Mouse (Mus musculus) hindbrain, embryonic 11.5 days (tissue): ENCODE results near the gene Fam120a. TPM values are rescaled to one million over a fixed set of nuclear protein-coding genes. Genes with fewer than 3 reads are reported as not detected.

Experiments used
- ATAC-seq: fragments of 200-750 bp; cut with Nextera tagmentation; 2 replicates; pipeline ENCODE4 v1.8.0; 2017; ENCODE audit warnings: mild to moderate bottlenecking, moderate TSS enrichment, moderate library complexity; ENCODE audit not compliant: low FRiP score
- DNase-seq: peaks from one replicate; pipeline ENCODE4 v3.0.0-alpha.2; 2015; ENCODE audit warnings: low spot score
- H3K27ac ChIP-seq: fragments of 300-500 bp; sonication (generic); 2 replicates; pipeline ENCODE4 v1.5.1; 2014; ENCODE audit warnings: mild to moderate bottlenecking, low read depth, low read length
- H3K27me3 ChIP-seq: fragments of 300-500 bp; sonication (generic); 2 replicates; pipeline ENCODE4 v1.6.1; 2014; ENCODE audit warnings: mild to moderate bottlenecking, low read length, moderate library complexity, mixed read lengths; ENCODE audit not compliant: control insufficient read depth, insufficient read depth
- H3K36me3 ChIP-seq: fragments of 300-500 bp; sonication (generic); 2 replicates; pipeline ENCODE4 v1.6.1; 2014; ENCODE audit warnings: mild to moderate bottlenecking, low read length, moderate library complexity, mixed read lengths; ENCODE audit not compliant: control insufficient read depth, insufficient read depth
- H3K4me1 ChIP-seq: fragments of 300-500 bp; sonication (generic); replicated peaks from 2 replicates; pipeline ENCODE4 v1.6.1; 2014; ENCODE audit warnings: low read length, mixed read lengths; ENCODE audit not compliant: control insufficient read depth, insufficient read depth
- H3K4me2 ChIP-seq: fragments of 300-500 bp; sonication (generic); replicated peaks from 2 replicates; pipeline ENCODE4 v1.6.1; 2014; ENCODE audit warnings: mild to moderate bottlenecking, low read depth, low read length
- H3K4me3 ChIP-seq: fragments of 300-500 bp; sonication (generic); 2 replicates; pipeline ENCODE4 v1.5.1; 2014; ENCODE audit warnings: low read depth, low read length
- H3K9ac ChIP-seq: fragments of 300-500 bp; sonication (generic); 2 replicates; pipeline ENCODE4 v1.6.1; 2014; ENCODE audit warnings: low read depth, low read length
- H3K9me3 ChIP-seq: fragments of 300-500 bp; sonication (generic); 2 replicates; pipeline ENCODE4 v1.6.1; 2016; ENCODE audit warnings: low read length; ENCODE audit not compliant: control insufficient read depth
- WGBS: fragments of 180-500 bp; shearing (Covaris S2); extraction: QIAGEN DNeasy Blood & Tissue Kit; methylation state at CpG from one replicate; pipeline ENCODE4 v1.1.7; 2014; 5-methylcytosine and 5-hydroxymethylcytosine counted together
- polyA plus RNA-seq: library from polyadenylated mRNA; unstranded; fragments of >200 nt; fragmentation: Nextera tagmentation; extraction: Ambion mirVana; gene quantifications from 2 replicates; pipeline ENCODE4 v1.2.1, GENCODE M21; 2014

Fam120a gene
- 18.7 and 24.9 TPM in 2 replicates for polyA plus RNA-seq

- peak; percentile 89 for DNase-seq
- Histone ChIP-seq H3K4me2 (peak within 1 kb of the TSS; percentile 89), H3K9ac (peak within 1 kb of the TSS; percentile 94), H3K36me3 (no peaks in the 10 kb centered on the region), H3K27ac (peak within 1 kb of the TSS; percentile 96), H3K4me3 (peak within 1 kb of the TSS; percentile 89), H3K27me3 (no peaks in the 10 kb centered on the region), H3K4me1 (peaks cover 6% of the 10 kb centered on the region), H3K9me3 (no peaks in the 10 kb centered on the region)
- ATAC-seq, result peak; percentile 95
- under 1% methylated on average over 101 of the region's 116 CpGs for WGBS
Observed at GRCm38 (mm10) chr13:48967956-48968749, at the start of gene Fam120a. Gene Fam120a, minus strand, starts transcription at chr13:48968017.

GRCm38 (mm10) chr13:49017375-49017774 lies 49.6 kb upstream of the Fam120a start:
- Histone ChIP-seq H3K27me3 (peaks cover 4% of the 10 kb centered on the region; the same call in 1 of the 2 replicates), H3K36me3 (no peaks in the 10 kb centered on the region), H3K9me3 (no peaks in the 10 kb centered on the region; the same call in 1 of the 2 replicates), H3K4me3 (no peak overlapping the region), H3K4me2 (no peak overlapping the region), H3K4me1 (peaks cover 3% of the 10 kb centered on the region; the same call in 1 of the 2 replicates), H3K9ac (no peak overlapping the region), H3K27ac (no peak overlapping the region)
- no peak for ATAC-seq
- 100% methylated on average over 1 of the region's 1 CpGs for WGBS
- DNase-seq, result no peak

GRCm38 (mm10) chr13:49016311-49016761 lies 48.5 kb upstream of the Fam120a start:
- Histone ChIP-seq H3K4me2 (peak overlapping the region; percentile 56), H3K27me3 (peaks cover 4% of the 10 kb centered on the region; the same call in 1 of the 2 replicates), H3K27ac (peak overlapping the region; percentile 64), H3K4me1 (peaks cover 3% of the 10 kb centered on the region; the same call in 1 of the 2 replicates), H3K4me3 (peak overlapping the region; percentile 19), H3K9ac (peak overlapping the region; percentile 40; the same call in 1 of the 2 replicates), H3K36me3 (no peaks in the 10 kb centered on the region), H3K9me3 (no peaks in the 10 kb centered on the region; the same call in 1 of the 2 replicates)
- ATAC-seq (peak; percentile 75), DNase-seq (peak; percentile 79)
- WGBS, result 4% methylated on average over 16 of the region's 16 CpGs

GRCm38 (mm10) chr13:49015366-49016306 lies 47.8 kb upstream of the Fam120a start:
- peak; percentile 56 for DNase-seq
- peak overlapping the region; percentile 64 for H3K27ac ChIP-seq
- WGBS, result 4% methylated on average over 30 of the region's 30 CpGs
- peak overlapping the region; percentile 19 for H3K4me3 ChIP-seq
- peak; percentile 36 for ATAC-seq
- H3K4me2 ChIP-seq, result peak overlapping the region; percentile 56
- H3K4me1 ChIP-seq, result peaks cover 3% of the 10 kb centered on the region; the same call in 1 of the 2 replicates
- H3K36me3 ChIP-seq, result no peaks in the 10 kb centered on the region
- peak overlapping the region; percentile 40; the same call in 1 of the 2 replicates for H3K9ac ChIP-seq
- peaks cover 4% of the 10 kb centered on the region; the same call in 1 of the 2 replicates for H3K27me3 ChIP-seq
- no peaks in the 10 kb centered on the region; the same call in 1 of the 2 replicates for H3K9me3 ChIP-seq

GRCm38 (mm10) chr13:49013206-49013794 lies 45.5 kb upstream of the Fam120a start:
- DNase-seq (no peak), ATAC-seq (no peak)
- Histone ChIP-seq H3K4me2 (no peak overlapping the region), H3K27ac (no peak overlapping the region), H3K4me3 (no peak overlapping the region), H3K36me3 (no peaks in the 10 kb centered on the region), H3K9ac (no peak overlapping the region), H3K27me3 (peaks cover 4% of the 10 kb centered on the region; the same call in 1 of the 2 replicates), H3K9me3 (no peaks in the 10 kb centered on the region; the same call in 1 of the 2 replicates), H3K4me1 (peaks cover 3% of the 10 kb centered on the region; the same call in 1 of the 2 replicates)
- 34% methylated on average over 5 of the region's 5 CpGs for WGBS

- no peaks in the 10 kb centered on the region for H3K36me3 ChIP-seq
- ATAC-seq (no peak), DNase-seq (no peak)
- no peak overlapping the region for H3K4me3 ChIP-seq
- no peaks in the 10 kb centered on the region for H3K9me3 ChIP-seq
- 68% methylated on average over 3 of the region's 3 CpGs for WGBS
- no peak overlapping the region for H3K9ac ChIP-seq
- no peak overlapping the region for H3K27ac ChIP-seq
- no peaks in the 10 kb centered on the region for H3K4me1 ChIP-seq
- no peaks in the 10 kb centered on the region for H3K27me3 ChIP-seq
- H3K4me2 ChIP-seq, result no peak overlapping the region
Observed at GRCm38 (mm10) chr13:49001691-49002090, 33.9 kb upstream of the Fam120a start.

- Histone ChIP-seq H3K4me2 (no peak overlapping the region), H3K4me1 (no peaks in the 10 kb centered on the region; the same call in 1 of the 2 replicates), H3K36me3 (no peaks in the 10 kb centered on the region), H3K27me3 (no peaks in the 10 kb centered on the region), H3K4me3 (no peak overlapping the region), H3K9ac (no peak overlapping the region), H3K27ac (no peak overlapping the region), H3K9me3 (no peaks in the 10 kb centered on the region)
- DNase-seq, result peak; percentile 84
- 15% methylated on average over 6 of the region's 6 CpGs for WGBS
- 0 out of 2 replicates have a peak, but pooled peaks have one; percentile 30 for ATAC-seq
Observed at GRCm38 (mm10) chr13:48998591-48998990, 30.8 kb upstream of the Fam120a start.

- DNase-seq (no peak), ATAC-seq (no peak)
- 86% methylated on average over 4 of the region's 4 CpGs for WGBS
- H3K4me2 ChIP-seq, result no peak overlapping the region
- H3K9me3 ChIP-seq, result no peaks in the 10 kb centered on the region
- H3K27me3 ChIP-seq, result no peaks in the 10 kb centered on the region
- H3K4me3 ChIP-seq, result no peak overlapping the region
- H3K9ac ChIP-seq, result no peak overlapping the region
- no peak overlapping the region for H3K27ac ChIP-seq
- no peaks in the 10 kb centered on the region; the same call in 1 of the 2 replicates for H3K4me1 ChIP-seq
- H3K36me3 ChIP-seq, result no peaks in the 10 kb centered on the region
Observed at GRCm38 (mm10) chr13:48996731-48997130, 28.9 kb upstream of the Fam120a start.
